Mouse (Mus musculus) adrenal gland, postnatal 10 days (tissue): ENCODE results near the gene Ticrr. TPM values are rescaled to one million over a fixed set of nuclear protein-coding genes. Genes with fewer than 3 reads are reported as not detected.

Source experiments
- DNase-seq: peaks from one replicate; pipeline ENCODE4 v3.0.0; 2021; ENCODE audit warnings: mixed read lengths
- total RNA-seq, 2 experiments: library from RNA; stranded (reverse); gene quantifications; 2 replicates each; pipeline ENCODE4 v1.2.3; 2021

Gene Ticrr
- total RNA-seq, 2 experiments from 2014 or later = 2.3 to 3.7 TPM

GRCm38 (mm10) chr7:79747659-79748058 is 87.7 kb downstream of the Ticrr start:
- no peak for DNase-seq

Other genes starting within 250 kb of the Ticrr start
- 10 to 100 TPM; 78.9 to 83.1 TPM for gene Polg, start 193.8 kb upstream of the Ticrr start, total RNA-seq
- under 1 TPM; 0.66 to 0.91 TPM for gene Rhcg, start 42.5 kb upstream of the Ticrr start, total RNA-seq
- 1 to 10 TPM; 4.9 to 5.7 TPM for gene Kif7, start 55.5 kb downstream of the Ticrr start, total RNA-seq
- gene Plin1, start 72.7 kb downstream of the Ticrr start, total RNA-seq = 100 to 1,000 TPM; 750 to 928 TPM
- 10 to 100 TPM; 41.0 to 47.0 TPM for gene Pex11a, start 82.9 kb downstream of the Ticrr start, total RNA-seq
- 1 to 10 TPM; 1.5 to 2.5 TPM for gene Wdr93, start 83.0 kb downstream of the Ticrr start, total RNA-seq
- gene Mesp1, start 133.6 kb downstream of the Ticrr start, total RNA-seq = not detected
- gene Mesp2, start 150.5 kb downstream of the Ticrr start, total RNA-seq = under 1 TPM; 0.39 to 0.79 TPM
- 10 to 100 TPM; 33.0 to 41.3 TPM for gene Anpep, start 200.9 kb downstream of the Ticrr start, total RNA-seq